Mouse (Mus musculus) heart, embryonic 11.5 days (tissue): ENCODE measurements at regions not wholly inside any gene's neighbourhood (a gene's known extent, or its start where the extent isn't known, plus 50 kb on each side); places are given as distances from the start of the nearest gene placed in this dataset.

ENCODE experiments used
- ATAC-seq: fragments of 200-750 bp; cut with Nextera tagmentation; replicated peaks from 2 replicates; pipeline ENCODE4 v1.8.0; 2017; ENCODE audit warnings: moderate library complexity; ENCODE audit not compliant: insufficient number of reproducible peaks, low FRiP score, low TSS enrichment
- H3K27ac ChIP-seq: fragments of 300-500 bp; sonication (generic); 2 replicates; pipeline ENCODE4 v1.5.1; 2014; ENCODE audit warnings: mild to moderate bottlenecking, low read depth, low read length
- H3K27me3 ChIP-seq: fragments of 300-500 bp; sonication (generic); 2 replicates; pipeline ENCODE4 v1.6.1; 2014; ENCODE audit warnings: mild to moderate bottlenecking, low read length, mixed read lengths; ENCODE audit not compliant: control insufficient read depth, insufficient read depth
- H3K36me3 ChIP-seq: fragments of 300-500 bp; sonication (generic); 2 replicates; pipeline ENCODE4 v1.6.1; 2014; ENCODE audit warnings: mild to moderate bottlenecking, low read length, moderate library complexity, mixed read lengths; ENCODE audit not compliant: control insufficient read depth, insufficient read depth
- H3K4me1 ChIP-seq: fragments of 300-500 bp; sonication (generic); 2 replicates; pipeline ENCODE4 v1.6.1; 2014; ENCODE audit warnings: low read length; ENCODE audit not compliant: control insufficient read depth, insufficient read depth
- H3K4me2 ChIP-seq: fragments of 300-500 bp; sonication (generic); 2 replicates; pipeline ENCODE4 v1.6.1; 2014; ENCODE audit warnings: mild to moderate bottlenecking, moderate library complexity
- H3K4me3 ChIP-seq: fragments of 300-500 bp; sonication (generic); 2 replicates; pipeline ENCODE4 v1.5.1; 2014; ENCODE audit warnings: low read depth, low read length
- H3K9ac ChIP-seq: fragments of 300-500 bp; sonication (generic); 2 replicates; pipeline ENCODE4 v1.6.1; 2014; ENCODE audit warnings: mild to moderate bottlenecking, low read depth, low read length, moderate library complexity
- H3K9me3 ChIP-seq: fragments of 300-500 bp; sonication (generic); replicated peaks from 2 replicates; pipeline ENCODE4 v1.6.1; 2016; ENCODE audit warnings: low read length; ENCODE audit not compliant: control insufficient read depth
- WGBS: fragments of 180-500 bp; shearing (Covaris S2); extraction: QIAGEN DNeasy Blood & Tissue Kit; methylation state at CpG from one replicate; pipeline ENCODE4 v1.1.7; 2014; ENCODE audit not compliant: insufficient replicate concordance; 5-methylcytosine and 5-hydroxymethylcytosine counted together

- H3K9ac ChIP-seq, result no peak overlapping the region
- H3K4me3 ChIP-seq, result no peak overlapping the region
- WGBS, result 64% methylated on average over 9 of the region's 9 CpGs
- no peaks in the 10 kb centered on the region for H3K9me3 ChIP-seq
- H3K27ac ChIP-seq, result no peak overlapping the region
- H3K4me1 ChIP-seq, result no peaks in the 10 kb centered on the region
- H3K27me3 ChIP-seq, result no peaks in the 10 kb centered on the region
- ATAC-seq, result no peak
- no peaks in the 10 kb centered on the region for H3K36me3 ChIP-seq
- no peak overlapping the region for H3K4me2 ChIP-seq
These were observed 369.0 kb upstream of the Spred2 start for GRCm38 (mm10) chr11:19554947-19555770.

GRCm38 (mm10) chr11:19560452-19560851 is 363.7 kb upstream of the Spred2 start:
- WGBS, result 78% methylated on average over 7 of the region's 7 CpGs

GRCm38 (mm10) chr11:19562668-19563067 is 361.5 kb upstream of the Spred2 start:
- ATAC-seq, result no peak
- Histone ChIP-seq H3K4me3 (no peak overlapping the region), H3K27ac (no peak overlapping the region), H3K27me3 (no peaks in the 10 kb centered on the region), H3K4me1 (no peaks in the 10 kb centered on the region), H3K36me3 (no peaks in the 10 kb centered on the region), H3K9me3 (no peaks in the 10 kb centered on the region), H3K4me2 (no peak overlapping the region), H3K9ac (no peak overlapping the region)
- WGBS, result 77% methylated on average over 4 of the region's 4 CpGs

More at GRCm38 (mm10) chr11:19560452-19560851, 363.7 kb upstream of the Spred2 start:
- Histone ChIP-seq H3K36me3 (no peaks in the 10 kb centered on the region), H3K4me2 (no peak overlapping the region), H3K9me3 (no peaks in the 10 kb centered on the region), H3K27me3 (no peaks in the 10 kb centered on the region), H3K27ac (no peak overlapping the region), H3K9ac (no peak overlapping the region), H3K4me3 (no peak overlapping the region), H3K4me1 (no peaks in the 10 kb centered on the region)
- no peak for ATAC-seq

- no peaks in the 10 kb centered on the region for H3K36me3 ChIP-seq
- no peak overlapping the region for H3K4me2 ChIP-seq
- no peaks in the 10 kb centered on the region for H3K4me1 ChIP-seq
- no peaks in the 10 kb centered on the region for H3K27me3 ChIP-seq
- ATAC-seq, result no peak
- 76% methylated on average over 7 of the region's 7 CpGs for WGBS
- H3K4me3 ChIP-seq, result no peak overlapping the region
- H3K9me3 ChIP-seq, result no peaks in the 10 kb centered on the region
- no peak overlapping the region for H3K27ac ChIP-seq
- no peak overlapping the region for H3K9ac ChIP-seq
These were observed 338.9 kb upstream of the Spred2 start for GRCm38 (mm10) chr11:19585228-19585627.

GRCm38 (mm10) chr11:19592506-19593355 is 331.4 kb upstream of the Spred2 start:
- no peak overlapping the region for H3K4me2 ChIP-seq
- no peak for ATAC-seq
- no peaks in the 10 kb centered on the region for H3K9me3 ChIP-seq
- H3K4me1 ChIP-seq, result no peaks in the 10 kb centered on the region
- H3K27me3 ChIP-seq, result no peaks in the 10 kb centered on the region
- H3K27ac ChIP-seq, result no peak overlapping the region
- WGBS, result 79% methylated on average over 6 of the region's 6 CpGs
- no peak overlapping the region for H3K9ac ChIP-seq
- H3K4me3 ChIP-seq, result no peak overlapping the region
- no peaks in the 10 kb centered on the region for H3K36me3 ChIP-seq

GRCm38 (mm10) chr11:19595107-19595506 is 329.1 kb upstream of the Spred2 start:
- Histone ChIP-seq H3K36me3 (no peaks in the 10 kb centered on the region), H3K27ac (no peak overlapping the region), H3K4me3 (no peak overlapping the region), H3K27me3 (no peaks in the 10 kb centered on the region), H3K9ac (no peak overlapping the region), H3K9me3 (no peaks in the 10 kb centered on the region), H3K4me1 (no peaks in the 10 kb centered on the region), H3K4me2 (no peak overlapping the region)
- no peak for ATAC-seq
- WGBS, result 80% methylated on average over 4 of the region's 4 CpGs

- no peaks in the 10 kb centered on the region for H3K9me3 ChIP-seq
- no peaks in the 10 kb centered on the region for H3K27me3 ChIP-seq
- no peak for ATAC-seq
- no peak overlapping the region for H3K27ac ChIP-seq
- H3K9ac ChIP-seq, result no peak overlapping the region
- H3K4me2 ChIP-seq, result no peak overlapping the region
- H3K4me3 ChIP-seq, result no peak overlapping the region
- no peaks in the 10 kb centered on the region for H3K4me1 ChIP-seq
- no peaks in the 10 kb centered on the region for H3K36me3 ChIP-seq
These were observed 327.8 kb upstream of the Spred2 start for GRCm38 (mm10) chr11:19596336-19596735.

- H3K4me2 ChIP-seq, result no peak overlapping the region
- 83% methylated on average over 9 of the region's 9 CpGs for WGBS
- no peak overlapping the region for H3K27ac ChIP-seq
These were observed 324.7 kb upstream of the Spred2 start for GRCm38 (mm10) chr11:19599433-19599832.

More at GRCm38 (mm10) chr11:19599433-19599832, 324.7 kb upstream of the Spred2 start:
- ATAC-seq, result no peak
- Histone ChIP-seq H3K9ac (no peak overlapping the region), H3K9me3 (no peaks in the 10 kb centered on the region), H3K4me1 (no peaks in the 10 kb centered on the region), H3K27me3 (no peaks in the 10 kb centered on the region), H3K36me3 (no peaks in the 10 kb centered on the region), H3K4me3 (no peak overlapping the region)
